Mouse (Mus musculus) G1E (cell line): ENCODE results near the gene Tpcn1. TPM values are rescaled to one million over a fixed set of nuclear protein-coding genes. Genes with fewer than 3 reads are reported as not detected.

Source experiments
- ATAC-seq: 2 replicates; pipeline ENCODE4 v1.8.0; 2016; ENCODE audit warnings: mild to moderate bottlenecking; ENCODE audit not compliant: insufficient number of reproducible peaks, poor library complexity, low FRiP score, severe bottlenecking; ENCODE audit errors: extremely low read depth
- DNase-seq: peaks from one replicate; pipeline ENCODE4 v3.0.0; 2012; ENCODE audit warnings: low spot score
- H3K27me3 ChIP-seq: 2 replicates; pipeline ENCODE4 v1.6.1; 2012; ENCODE audit warnings: mild to moderate bottlenecking, low read length, inconsistent platforms; ENCODE audit not compliant: insufficient read depth
- H3K36me3 ChIP-seq: replicated peaks from 2 replicates; pipeline ENCODE3; 2012; ENCODE audit warnings: mild to moderate bottlenecking, inconsistent platforms
- H3K4me1 ChIP-seq: 2 replicates; pipeline ENCODE4 v1.6.1; 2012; ENCODE audit warnings: low read depth, low read length, inconsistent platforms, mixed read lengths; ENCODE audit not compliant: insufficient read depth
- H3K4me3 ChIP-seq: 2 replicates; pipeline ENCODE4 v1.5.1; 2012; ENCODE audit warnings: low read depth, mild to moderate bottlenecking, inconsistent platforms, low read length, moderate library complexity, mixed read lengths
- H3K9me3 ChIP-seq: replicated peaks from 2 replicates; pipeline ENCODE4 v1.6.1; 2012; ENCODE audit warnings: inconsistent platforms
- CTCF ChIP-seq: IDR thresholded peaks from 2 replicates; pipeline ENCODE4 v1.5.1; 2012; ENCODE audit warnings: low read depth, low read length, inconsistent platforms, mixed read lengths
- GATA1 ChIP-seq: IDR thresholded peaks from 2 replicates; pipeline ENCODE4 v1.6.1; 2012; ENCODE audit warnings: borderline replicate concordance, low read length, inconsistent platforms, mixed read lengths
- GATA2 ChIP-seq: IDR thresholded peaks from 2 replicates; pipeline ENCODE4 v1.6.1; 2012; ENCODE audit warnings: low read depth, low read length, inconsistent platforms, borderline replicate concordance
- POLR2AphosphoS5 ChIP-seq: IDR thresholded peaks from 2 replicates; pipeline ENCODE4 v1.6.1; 2012; ENCODE audit warnings: low read depth, low read length, inconsistent platforms; ENCODE audit not compliant: insufficient replicate concordance
- TAL1 ChIP-seq: conservative IDR thresholded peaks from 2 replicates; pipeline ENCODE4 v1.6.1; 2012; ENCODE audit warnings: low read depth, low read length, inconsistent platforms, mixed read lengths
- polyA plus RNA-seq: library from polyadenylated mRNA; stranded (reverse); fragments of >175 nt; gene quantifications from 2 replicates; pipeline ENCODE4 v1.2.3, GENCODE M21; 2012
- total RNA-seq, 2 experiments: library from RNA; stranded (forward) in 1 of 2; stranded (reverse) in 1 of 2; fragments of 200-1000 nt in 1 of 2; fragments of >200 nt in 1 of 2; fragmentation: Nextera tagmentation in 1 of 2; gene quantifications; 2 replicates each; pipeline ENCODE4 v1.2.3; 2014 to 2017

Gene Tpcn1
- 22.3 and 51.6 TPM in 2 replicates for total RNA-seq (2014; fragmentation: Nextera tagmentation)
- total RNA-seq (2017): 2.1 and 3.2 TPM in 2 replicates
- 33.2 and 36.0 TPM in 2 replicates for polyA plus RNA-seq

DNA sequence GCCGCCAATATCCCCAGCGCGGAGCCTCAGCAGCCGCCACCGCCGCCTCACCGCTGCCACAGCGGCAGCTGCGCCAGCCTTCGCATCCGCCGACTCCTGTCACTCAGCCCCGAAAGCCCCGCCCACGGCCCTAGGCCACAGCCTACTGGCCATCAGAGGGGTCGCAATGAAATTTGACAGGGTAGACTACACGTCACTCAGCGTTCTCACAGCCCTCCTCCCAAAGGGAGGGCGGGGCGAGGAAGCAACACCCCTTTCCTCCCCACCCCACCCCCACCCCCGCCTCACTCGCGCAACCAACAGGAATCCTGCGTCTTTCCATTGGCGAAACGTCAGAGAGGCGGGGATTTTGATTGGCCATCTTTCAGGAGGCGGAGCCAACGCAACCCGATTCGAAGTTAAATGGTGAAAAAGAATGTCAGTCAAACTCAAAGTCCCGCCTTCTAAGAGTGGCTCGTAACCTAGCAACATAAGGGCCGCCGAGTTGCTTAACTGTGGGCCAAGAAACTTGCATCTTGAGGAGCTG, at the start of gene Tpcn1, which contains the start of gene Iqcd:
Tpcn1 (minus strand) TSS at position 105 of the 526 bp plus-strand sequence.
Iqcd (plus strand) TSS at position 448 of the 526 bp plus-strand sequence.
- Histone ChIP-seq H3K4me3 (peak within 1 kb of the TSS; percentile 84), H3K4me1 (peaks cover 70% of the 10 kb centered on the region), H3K27me3 (no peaks in the 10 kb centered on the region), H3K36me3 (peaks cover 27% of the 10 kb centered on the region), H3K9me3 (peaks cover 5% of the 10 kb centered on the region; the same call in 1 of the 2 replicates)
- no peak for TF ChIP-seq POLR2AphosphoS5
- TF ChIP-seq TAL1: no peak
- TF ChIP-seq GATA1: no peak
- no peak for TF ChIP-seq CTCF
- TF ChIP-seq GATA2: no peak
- DNase-seq (peak; percentile 98), ATAC-seq (peak; percentile 90)

DNA sequence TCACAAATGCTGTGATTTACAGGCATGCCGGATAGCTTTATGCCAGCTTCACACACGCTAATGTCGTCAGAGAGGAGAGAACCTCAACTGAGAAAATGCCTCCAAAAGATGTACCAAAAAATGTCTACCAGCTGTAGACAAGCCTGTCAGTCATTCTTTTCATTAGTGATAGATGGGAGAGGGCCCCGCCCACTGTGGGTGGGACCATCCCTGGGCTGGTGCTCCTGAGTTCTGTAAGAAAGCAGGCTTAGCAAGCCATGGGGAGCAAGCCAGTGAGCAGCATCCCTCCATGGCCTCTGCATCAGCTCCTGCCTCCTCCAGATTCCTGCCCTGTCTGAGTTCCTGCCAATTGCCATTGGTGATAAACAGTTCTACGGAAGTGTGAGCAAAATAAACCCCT, 47.2 kb upstream of the Tpcn1 start:
- Histone ChIP-seq H3K9me3 (peaks cover 16% of the 10 kb centered on the region), H3K4me3 (no peak overlapping the region), H3K4me1 (peaks cover 13% of the 10 kb centered on the region), H3K27me3 (peaks cover 46% of the 10 kb centered on the region), H3K36me3 (no peaks in the 10 kb centered on the region)
- no peak for TF ChIP-seq TAL1
- no peak for DNase-seq
- ATAC-seq: no peak

DNA sequence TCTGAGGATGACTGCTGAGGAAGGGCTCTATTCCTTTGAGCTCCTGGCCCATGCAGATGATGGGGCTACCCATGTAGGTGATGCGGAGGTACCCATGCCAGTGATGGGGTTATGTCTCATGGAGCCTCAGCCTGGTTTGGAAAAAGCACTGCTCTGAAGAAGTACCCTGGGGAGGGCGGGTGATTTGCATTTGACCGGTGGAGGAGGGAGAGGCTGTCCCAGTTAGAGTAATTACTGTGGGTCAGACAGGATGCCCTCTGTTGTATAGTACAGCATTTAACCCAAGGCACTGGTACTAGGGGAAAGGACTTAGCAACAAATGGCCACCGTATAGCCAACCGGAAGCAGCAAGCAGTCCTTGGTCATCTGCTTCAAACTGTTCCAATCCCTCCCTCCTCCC, 46.4 kb upstream of the Tpcn1 start:
- ATAC-seq (no peak), DNase-seq (no peak)
- H3K9me3 ChIP-seq: peaks cover 12% of the 10 kb centered on the region
- no peak overlapping the region for H3K4me3 ChIP-seq
- TF ChIP-seq POLR2AphosphoS5 (no peak), TAL1 (no peak), GATA2 (no peak), GATA1 (no peak), CTCF (no peak)
- peaks cover 44% of the 10 kb centered on the region for H3K27me3 ChIP-seq
- H3K36me3 ChIP-seq: peaks cover 4% of the 10 kb centered on the region
- H3K4me1 ChIP-seq: peaks cover 13% of the 10 kb centered on the region

DNA sequence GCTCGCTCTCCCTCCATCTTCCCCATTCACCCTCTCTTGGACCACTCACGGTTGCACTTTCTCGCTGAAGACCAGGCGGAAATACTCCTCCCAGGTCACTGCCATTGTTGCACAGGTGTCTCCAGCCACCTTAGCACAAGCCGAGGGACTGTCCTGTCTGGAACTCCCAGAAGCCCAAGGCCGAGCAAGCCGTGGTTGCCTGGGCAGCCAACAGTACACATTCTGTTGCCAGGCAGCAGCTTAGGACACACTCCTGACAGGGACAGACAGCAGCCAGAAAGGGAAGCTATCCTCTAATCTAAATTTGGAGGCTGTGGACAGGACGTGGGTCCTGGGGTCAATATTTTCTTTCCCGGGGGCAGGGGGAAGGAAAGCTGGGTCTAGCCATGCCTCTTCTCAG, 45.7 kb upstream of the Tpcn1 start, which contains the start of gene Cfap73:
Cfap73 (minus strand) TSS at position 105 of the 400 bp plus-strand sequence.
- peaks cover 10% of the 10 kb centered on the region for H3K36me3 ChIP-seq
- H3K4me1 ChIP-seq: peaks cover 14% of the 10 kb centered on the region
- H3K27me3 ChIP-seq: peaks cover 44% of the 10 kb centered on the region
- TF ChIP-seq CTCF (no peak), GATA2 (no peak), POLR2AphosphoS5 (no peak), GATA1 (no peak), TAL1 (no peak)
- H3K4me3 ChIP-seq: no peak within 1 kb of the TSS
- DNase-seq (no peak), ATAC-seq (no peak)
- H3K9me3 ChIP-seq: peaks cover 12% of the 10 kb centered on the region

DNA sequence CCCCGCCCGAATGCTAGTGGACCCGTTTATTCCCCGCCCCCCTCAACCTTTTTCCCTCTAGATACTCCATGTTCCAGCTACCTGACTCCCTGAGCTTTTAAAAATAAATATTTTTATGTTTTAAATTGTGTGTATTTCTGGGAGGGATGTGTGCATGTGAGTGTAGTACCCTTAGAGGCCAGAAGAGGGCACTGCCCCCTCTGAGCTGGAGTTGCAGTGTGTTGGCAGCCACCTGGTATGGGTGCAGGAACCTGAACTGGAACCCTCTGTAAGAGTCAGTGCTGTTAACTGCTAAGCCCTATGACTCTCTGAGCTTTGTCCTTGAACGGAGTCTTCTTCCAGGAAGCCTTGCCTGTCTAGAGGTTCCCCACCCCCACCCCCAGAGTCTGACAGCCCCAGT, 43.4 kb upstream of the Tpcn1 start:
- no peak for TF ChIP-seq TAL1
- 0 out of 2 replicates have a peak, but pooled peaks have one; percentile 20 for TF ChIP-seq CTCF
- peaks cover 34% of the 10 kb centered on the region for H3K27me3 ChIP-seq
- peaks cover 30% of the 10 kb centered on the region for H3K36me3 ChIP-seq
- H3K4me3 ChIP-seq: no peak overlapping the region
- DNase-seq: no peak
- no peak for ATAC-seq
- peaks cover 12% of the 10 kb centered on the region for H3K9me3 ChIP-seq
- H3K4me1 ChIP-seq: peaks cover 32% of the 10 kb centered on the region

DNA sequence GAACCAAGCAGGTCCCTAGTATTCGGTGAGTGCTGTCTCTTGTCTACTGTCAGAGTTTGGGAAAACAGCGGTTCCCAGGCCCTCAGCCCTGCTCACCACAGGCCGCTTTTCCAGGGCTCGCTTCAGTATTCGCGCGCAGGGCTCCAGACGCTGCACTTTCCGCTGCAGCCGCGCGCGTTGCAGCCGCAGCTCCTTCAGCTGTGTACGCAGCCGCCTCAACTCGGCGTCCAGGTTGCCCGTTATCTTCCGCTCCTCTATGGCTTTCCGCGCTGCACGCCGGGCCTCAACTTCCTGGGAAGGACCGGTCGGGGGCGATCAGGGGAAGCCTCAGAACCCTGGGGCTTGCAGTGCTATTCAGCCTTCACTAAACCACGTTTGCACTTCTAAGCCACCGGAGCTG, 42.7 kb upstream of the Tpcn1 start:
- Histone ChIP-seq H3K9me3 (peaks cover 12% of the 10 kb centered on the region), H3K4me3 (no peak overlapping the region), H3K36me3 (peaks cover 37% of the 10 kb centered on the region), H3K27me3 (peaks cover 31% of the 10 kb centered on the region), H3K4me1 (peaks cover 36% of the 10 kb centered on the region)
- no peak for ATAC-seq
- TF ChIP-seq POLR2AphosphoS5: no peak
- no peak for DNase-seq

DNA sequence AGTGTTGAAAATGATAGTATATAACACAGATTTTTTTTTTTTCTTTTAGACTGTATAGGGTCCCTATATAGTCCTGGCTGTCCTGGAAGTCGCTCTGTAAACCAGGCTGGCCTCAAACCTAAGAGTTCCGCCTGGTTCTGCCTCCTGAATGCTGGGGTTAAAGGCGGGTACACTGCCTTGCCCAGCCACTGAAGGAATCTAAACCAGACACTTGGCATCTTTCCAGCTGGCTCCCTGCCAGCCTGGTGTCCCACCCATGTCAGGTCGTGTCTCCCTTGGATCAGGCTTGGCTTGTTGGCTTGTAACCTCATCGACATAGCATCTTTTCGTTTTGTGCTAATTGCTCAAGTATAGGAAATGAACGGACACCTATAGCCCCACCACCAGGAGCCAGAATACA, 40.2 kb upstream of the Tpcn1 start:
- H3K9me3 ChIP-seq: peaks cover 10% of the 10 kb centered on the region
- ATAC-seq: no peak
- H3K36me3 ChIP-seq: peaks cover 62% of the 10 kb centered on the region
- H3K4me3 ChIP-seq: no peak overlapping the region
- no peak for DNase-seq
- peaks cover 11% of the 10 kb centered on the region; the same call in 1 of the 2 replicates for H3K27me3 ChIP-seq
- peaks cover 37% of the 10 kb centered on the region for H3K4me1 ChIP-seq
- no peak for TF ChIP-seq POLR2AphosphoS5
- TF ChIP-seq CTCF: no peak
- TF ChIP-seq TAL1: no peak
- TF ChIP-seq GATA1: no peak
- no peak for TF ChIP-seq GATA2
